Mouse (Mus musculus): ENCODE results near the gene Lrrc55. TPM values are rescaled to one million over a fixed set of nuclear protein-coding genes. Genes with fewer than 3 reads are reported as not detected.

The Lrrc55 gene
- polyA plus RNA-seq (2014; fragmentation: Illumina TruSeq; extraction: RNeasy Lipid Tissue Mini Kit (QIAGEN cat#74804); ENCODE audit: low read depth, low replicate concordance) = not detected

GRCm38 (mm10) chr2:85196901-85197300 is at the start of gene Lrrc55:
Lrrc55 (minus strand) TSS chr2:85197197.

GRCm38 (mm10) chr2:85136089-85136488 is 60.9 kb downstream of the Lrrc55 start, which contains the start of gene Aplnr:
Aplnr (plus strand) TSS chr2:85136225.

Other genes starting within 250 kb of the Lrrc55 start
- not detected for gene Prg2, start 216.7 kb downstream of the Lrrc55 start, polyA plus RNA-seq (2014; fragmentation: Illumina TruSeq; extraction: RNeasy Lipid Tissue Mini Kit (QIAGEN cat#74804); ENCODE audit: low read depth, low replicate concordance)
- gene Prg3, start 209.0 kb downstream of the Lrrc55 start, polyA plus RNA-seq (2014; fragmentation: Illumina TruSeq; extraction: RNeasy Lipid Tissue Mini Kit (QIAGEN cat#74804); ENCODE audit: low read depth, low replicate concordance) = not detected
- 29.6 TPM for gene Ssrp1, start 160.0 kb downstream of the Lrrc55 start, polyA plus RNA-seq (2014; fragmentation: Illumina TruSeq; extraction: RNeasy Lipid Tissue Mini Kit (QIAGEN cat#74804); ENCODE audit: low read depth, low replicate concordance)
- gene P2rx3, start 159.7 kb downstream of the Lrrc55 start, polyA plus RNA-seq (2014; fragmentation: Illumina TruSeq; extraction: RNeasy Lipid Tissue Mini Kit (QIAGEN cat#74804); ENCODE audit: low read depth, low replicate concordance) = 1.5 TPM
- 1.1 TPM for gene Tnks1bp1, start 149.2 kb downstream of the Lrrc55 start, polyA plus RNA-seq (2014; fragmentation: Illumina TruSeq; extraction: RNeasy Lipid Tissue Mini Kit (QIAGEN cat#74804); ENCODE audit: low read depth, low replicate concordance)
- gene Aplnr, start 61.0 kb downstream of the Lrrc55 start, polyA plus RNA-seq (2014; fragmentation: Illumina TruSeq; extraction: RNeasy Lipid Tissue Mini Kit (QIAGEN cat#74804); ENCODE audit: low read depth, low replicate concordance) = not detected
- not detected for gene Olfr987, start 142.1 kb upstream of the Lrrc55 start, polyA plus RNA-seq (2014; fragmentation: Illumina TruSeq; extraction: RNeasy Lipid Tissue Mini Kit (QIAGEN cat#74804); ENCODE audit: low read depth, low replicate concordance)
- not detected for gene Olfr988, start 166.0 kb upstream of the Lrrc55 start, polyA plus RNA-seq (2014; fragmentation: Illumina TruSeq; extraction: RNeasy Lipid Tissue Mini Kit (QIAGEN cat#74804); ENCODE audit: low read depth, low replicate concordance)
- not detected for gene Olfr992, start 212.3 kb upstream of the Lrrc55 start, polyA plus RNA-seq (2014; fragmentation: Illumina TruSeq; extraction: RNeasy Lipid Tissue Mini Kit (QIAGEN cat#74804); ENCODE audit: low read depth, low replicate concordance)
- gene Olfr993, start 217.7 kb upstream of the Lrrc55 start, polyA plus RNA-seq (2014; fragmentation: Illumina TruSeq; extraction: RNeasy Lipid Tissue Mini Kit (QIAGEN cat#74804); ENCODE audit: low read depth, low replicate concordance) = not detected
- not detected for gene Olfr994, start 239.3 kb upstream of the Lrrc55 start, polyA plus RNA-seq (2014; fragmentation: Illumina TruSeq; extraction: RNeasy Lipid Tissue Mini Kit (QIAGEN cat#74804); ENCODE audit: low read depth, low replicate concordance)
- gene Olfr995, start 246.4 kb upstream of the Lrrc55 start, polyA plus RNA-seq (2014; fragmentation: Illumina TruSeq; extraction: RNeasy Lipid Tissue Mini Kit (QIAGEN cat#74804); ENCODE audit: low read depth, low replicate concordance) = not detected